Mouse (Mus musculus) right cerebral cortex, postnatal 14 days (tissue): ENCODE data around the gene Gm17087.
A peak's percentile ranks its signal among the peaks of the same experiment; 100 is the strongest.

Source experiments
- DNase-seq: peaks from one replicate; pipeline ENCODE4 v3.0.0; 2022

Gm17087 gene

GRCm38 (mm10) chr17:8541974-8542538, 24.7 kb downstream of the Gm17087 start:
- DNase-seq, result peak; percentile 42

GRCm38 (mm10) chr17:8538102-8538501, 28.6 kb downstream of the Gm17087 start:
- no peak for DNase-seq

- no peak for DNase-seq
These were observed 30.2 kb downstream of the Gm17087 start for GRCm38 (mm10) chr17:8536522-8536921.

- DNase-seq, result no peak
These were observed 32.9 kb downstream of the Gm17087 start for GRCm38 (mm10) chr17:8533828-8534227.

GRCm38 (mm10) chr17:8532609-8533008, 34.1 kb downstream of the Gm17087 start:
- DNase-seq, result no peak

- DNase-seq, result no peak
These were observed 38.1 kb downstream of the Gm17087 start for GRCm38 (mm10) chr17:8528641-8529040.

GRCm38 (mm10) chr17:8526815-8527261, 39.9 kb downstream of the Gm17087 start:
- DNase-seq, result no peak

- DNase-seq, result no peak
These were observed 40.6 kb downstream of the Gm17087 start for GRCm38 (mm10) chr17:8525971-8526740.

- DNase-seq, result no peak
These were observed 41.5 kb downstream of the Gm17087 start, which contains the start of gene Pde10a for GRCm38 (mm10) chr17:8525225-8525721. Pde10a (plus strand) TSS chr17:8525372.

- peak; percentile 90 for DNase-seq
These were observed 42.2 kb downstream of the Gm17087 start for GRCm38 (mm10) chr17:8524387-8525165.

- no peak for DNase-seq
These were observed 42.8 kb downstream of the Gm17087 start for GRCm38 (mm10) chr17:8523986-8524385.

GRCm38 (mm10) chr17:8516006-8516405, 50.7 kb downstream of the Gm17087 start:
- DNase-seq, result no peak
